Mouse (Mus musculus): Measurements from ENCODE around the gene Tmem95.

The Tmem95 gene

GRCm38 (mm10) chr11:69846738-69847688 lies 30.8 kb downstream of the Tmem95 start:
- in situ Hi-C loops (cut with MboI): no loop called here

GRCm38 (mm10) chr11:69846198-69846680 lies 31.6 kb downstream of the Tmem95 start, which contains the start of gene Plscr3:
Plscr3 (plus strand) TSS chr11:69846376.
- in situ Hi-C loops (cut with MboI): no loop called here

GRCm38 (mm10) chr11:69838714-69839104 lies 39.1 kb downstream of the Tmem95 start:
- in situ Hi-C loops (cut with MboI): no loop called here

DNA sequence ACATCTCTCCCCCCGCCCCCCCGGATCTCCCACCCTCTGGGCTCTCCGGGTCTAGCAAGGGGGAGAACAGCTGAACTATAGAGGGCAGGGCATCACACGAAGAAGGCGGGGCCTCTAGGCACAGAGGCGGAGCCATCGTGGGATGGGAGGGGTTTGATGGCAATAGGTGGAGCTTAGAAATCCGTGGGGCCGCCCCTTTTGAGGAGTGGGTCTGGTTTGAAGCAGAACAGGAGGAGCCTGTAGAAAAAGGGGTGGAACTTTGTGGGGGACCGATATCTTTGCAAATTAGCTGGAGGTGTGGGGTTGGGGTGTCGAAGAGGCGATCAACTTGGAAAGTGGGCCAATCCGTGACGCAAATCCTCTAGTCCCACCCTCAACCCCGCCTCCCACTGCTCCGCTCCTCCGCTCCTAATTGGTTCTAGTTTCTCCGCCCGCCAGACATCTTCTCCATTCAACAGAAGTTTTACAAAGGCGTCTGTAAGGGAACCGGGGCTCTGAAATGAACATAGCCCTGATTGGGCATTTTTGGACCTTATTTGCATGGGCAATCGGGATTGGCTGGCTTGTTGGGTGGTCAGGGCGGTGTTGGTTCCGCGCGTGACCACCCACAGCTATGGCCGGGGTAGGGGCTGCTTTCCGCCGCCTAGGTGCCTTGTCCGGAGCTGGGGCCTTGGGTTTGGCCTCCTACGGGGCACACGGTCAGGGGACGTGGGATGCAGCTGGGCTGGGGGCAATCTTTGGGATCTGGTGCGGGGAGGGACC lies 39.7 kb downstream of the Tmem95 start, which contains the start of gene Tmem256:
Gene Tmem256 (plus strand): TSS at position 563 of the 762 bp plus-strand sequence.
- in situ Hi-C loops (cut with MboI): no loop called here

DNA sequence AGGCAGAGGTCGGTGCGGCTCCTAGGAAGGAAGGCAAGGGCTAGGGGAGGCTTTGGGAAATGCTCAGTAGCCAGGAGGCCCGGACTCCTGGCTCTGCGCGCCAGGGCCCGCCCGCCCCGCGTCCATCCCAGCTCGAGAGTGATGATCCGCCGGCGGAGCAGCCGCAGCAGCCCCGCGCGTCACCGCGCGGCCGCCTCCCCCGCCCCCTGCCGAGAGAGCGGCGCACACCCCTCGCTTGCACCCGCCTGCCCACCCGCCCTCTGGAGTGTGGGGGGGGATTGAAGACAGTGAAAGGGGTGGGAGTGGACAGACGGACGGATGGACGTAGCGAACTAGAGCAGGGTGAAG lies 40.2 kb downstream of the Tmem95 start, which contains the start of gene Nlgn2:
Gene Nlgn2 (minus strand): TSS at position 181 of the 348 bp plus-strand sequence.
- in situ Hi-C loops (cut with MboI): no loop called here

DNA sequence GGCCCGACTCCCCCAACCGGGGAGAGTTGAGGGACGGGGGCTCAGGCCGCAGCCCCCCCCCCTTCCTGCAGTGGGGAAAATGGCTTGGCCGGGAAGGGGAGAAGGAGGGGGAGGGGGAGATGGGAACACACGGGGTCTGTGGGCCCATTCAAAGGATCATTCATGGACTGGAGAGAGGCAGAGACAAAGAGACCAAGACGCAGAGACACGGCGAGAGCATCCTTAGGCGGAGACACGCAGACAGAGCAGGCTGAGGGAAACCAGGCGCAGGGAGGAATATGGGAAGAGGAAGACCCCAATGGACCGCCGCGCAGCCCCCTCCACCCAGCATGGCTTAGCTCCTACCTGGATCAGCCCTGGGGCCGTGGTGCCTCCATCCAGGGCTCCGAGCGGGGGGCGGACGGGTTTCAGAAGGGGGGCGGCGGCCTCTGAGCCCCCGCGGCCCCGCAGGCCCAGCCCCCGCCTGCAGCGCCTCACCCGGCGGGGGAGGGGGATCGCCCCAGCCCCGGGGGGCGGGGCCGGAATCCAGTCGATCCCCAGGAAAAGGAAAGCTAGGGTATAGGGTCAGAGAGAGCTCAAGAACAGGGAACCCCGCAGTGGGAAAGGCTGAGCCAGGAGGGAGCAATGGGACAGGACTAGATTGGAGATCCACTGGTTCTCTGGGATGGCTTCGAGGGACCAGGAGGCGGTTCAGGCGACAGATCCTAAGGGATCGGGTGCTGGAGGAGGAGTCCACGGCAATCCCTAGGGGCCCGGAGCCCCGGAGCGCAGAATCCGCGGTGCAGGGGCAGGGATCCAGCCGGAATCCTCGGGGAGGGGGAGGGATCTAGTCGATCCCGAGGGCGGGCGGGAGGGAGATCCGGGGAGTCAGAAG lies 40.9 kb downstream of the Tmem95 start:
- in situ Hi-C loops (cut with MboI): no loop called here

DNA sequence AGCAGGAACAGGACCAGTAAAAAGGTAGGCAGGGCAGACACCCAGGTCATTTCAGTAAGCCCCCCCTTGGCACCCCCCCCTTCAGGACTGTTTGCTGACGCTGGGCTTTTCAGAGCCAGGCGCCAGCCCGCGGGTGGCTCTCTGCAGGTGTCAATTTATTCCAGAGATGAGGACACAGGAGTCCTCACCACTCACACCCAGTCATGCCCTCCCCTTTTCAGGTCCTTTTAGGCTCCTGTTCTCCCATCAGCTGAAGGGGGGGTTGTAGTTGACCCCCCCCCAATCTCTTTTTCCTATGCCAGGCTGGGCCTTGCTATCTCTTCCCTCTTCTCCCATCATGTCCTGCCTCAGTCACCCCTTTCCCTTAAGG lies 41.9 kb downstream of the Tmem95 start:
- in situ Hi-C loops (cut with MboI): no loop called here

DNA sequence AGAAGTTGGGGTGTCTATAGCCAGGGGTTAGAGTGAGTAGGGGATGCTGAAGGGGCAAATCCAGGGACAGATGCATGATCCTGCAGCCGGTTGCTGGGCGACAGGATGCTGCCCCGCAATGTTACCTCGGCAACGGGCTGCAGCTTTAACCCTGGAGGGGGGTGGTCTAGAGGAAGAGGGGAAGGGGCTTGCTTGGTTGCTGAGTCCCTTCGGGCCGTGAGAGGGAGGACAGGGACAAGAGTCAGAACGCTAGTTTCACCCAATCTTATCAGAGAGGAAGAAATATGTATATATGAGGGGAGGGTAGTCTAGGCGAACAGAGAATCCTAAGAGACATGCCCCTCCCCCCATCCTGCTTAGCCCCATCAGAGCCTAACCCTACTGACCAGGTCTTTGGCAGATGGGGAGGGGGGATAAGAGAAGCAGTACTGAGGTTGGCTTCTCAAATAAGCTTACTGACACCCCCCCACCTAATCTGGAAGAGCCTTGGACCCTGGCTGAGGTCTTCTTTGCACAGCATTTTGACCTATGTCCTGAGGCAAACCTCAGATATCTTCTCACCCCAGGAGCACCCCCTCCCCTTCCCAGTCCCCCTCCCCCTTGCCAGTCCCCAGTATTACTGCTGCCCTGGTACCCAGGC lies 42.4 kb downstream of the Tmem95 start:
- in situ Hi-C loops (cut with MboI): no loop called here

GRCm38 (mm10) chr11:69834001-69834549 lies 43.7 kb downstream of the Tmem95 start:
- in situ Hi-C loops (cut with MboI): no loop called here

GRCm38 (mm10) chr11:69833554-69833953 lies 44.3 kb downstream of the Tmem95 start:
- in situ Hi-C loops (cut with MboI): no loop called here

DNA sequence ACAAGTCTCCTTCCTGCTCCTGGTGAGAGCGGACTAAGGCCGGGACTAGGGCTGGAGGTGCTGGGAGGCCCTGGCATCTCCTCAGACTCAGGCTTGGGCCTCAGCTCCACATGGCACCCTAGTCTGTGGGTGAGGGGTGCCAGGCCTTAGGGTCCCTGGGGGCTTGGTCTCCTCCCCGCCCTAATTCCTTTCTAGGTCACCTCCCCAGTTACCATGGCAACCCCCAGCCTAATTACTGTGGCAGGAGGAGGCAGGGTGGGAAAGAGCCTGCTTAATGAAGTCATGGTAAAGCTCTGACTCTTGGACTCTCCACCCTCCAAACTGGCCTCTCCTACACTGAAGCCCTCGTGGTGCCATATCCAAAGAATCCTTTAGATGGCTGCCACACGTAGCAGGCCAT lies 49.0 kb downstream of the Tmem95 start:
- in situ Hi-C loops (cut with MboI): no loop called here

All from mature B cell (primary cell).